Mouse (Mus musculus): ENCODE results near the gene Hist1h3g.
A peak's percentile ranks its signal among the peaks of the same experiment; 100 is the strongest.

Hist1h3g gene

DNA sequence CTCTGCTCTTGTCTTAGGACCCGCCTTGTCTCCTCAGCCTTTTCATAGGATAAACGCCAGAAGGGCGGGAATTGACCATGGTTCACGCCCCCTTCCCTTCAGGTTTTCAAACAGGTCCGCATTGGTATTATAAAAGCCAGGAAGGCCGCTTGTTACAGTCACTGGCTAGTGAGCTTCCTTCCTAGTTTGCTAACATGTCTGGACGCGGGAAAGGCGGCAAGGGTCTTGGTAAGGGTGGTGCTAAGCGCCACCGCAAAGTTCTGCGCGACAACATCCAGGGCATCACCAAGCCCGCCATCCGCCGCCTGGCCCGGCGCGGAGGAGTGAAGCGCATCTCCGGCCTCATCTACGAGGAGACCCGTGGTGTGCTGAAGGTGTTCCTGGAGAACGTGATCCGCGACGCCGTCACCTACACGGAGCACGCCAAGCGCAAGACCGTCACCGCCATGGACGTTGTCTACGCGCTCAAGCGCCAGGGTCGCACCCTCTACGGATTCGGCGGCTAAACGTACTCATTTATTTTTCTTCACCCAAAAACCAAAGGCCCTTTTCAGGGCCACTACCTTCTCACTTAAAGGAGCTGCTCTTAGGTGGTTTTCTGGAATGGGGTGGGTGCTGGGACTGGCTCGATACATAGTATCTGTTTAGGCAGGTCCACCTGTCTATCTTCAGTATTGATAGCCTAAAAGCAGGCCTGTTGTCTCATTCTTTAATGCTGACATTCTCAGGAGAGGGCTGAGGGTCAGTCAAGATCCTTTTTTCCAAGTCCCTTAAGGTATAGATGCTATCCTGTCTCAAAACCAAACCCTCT lies 46.4 kb downstream of the Hist1h3g start, which contains the start of gene Hist1h4d:
TSS of gene Hist1h4d (plus strand) at position 191 of the 811 bp plus-strand sequence.
- peak; percentile 98 for DNase-seq

GRCm38 (mm10) chr13:23582219-23583056 lies 47.2 kb downstream of the Hist1h3g start:
- no peak for DNase-seq

- no peak for DNase-seq
These were observed 48.3 kb downstream of the Hist1h3g start for GRCm38 (mm10) chr13:23583387-23584068.

DNA sequence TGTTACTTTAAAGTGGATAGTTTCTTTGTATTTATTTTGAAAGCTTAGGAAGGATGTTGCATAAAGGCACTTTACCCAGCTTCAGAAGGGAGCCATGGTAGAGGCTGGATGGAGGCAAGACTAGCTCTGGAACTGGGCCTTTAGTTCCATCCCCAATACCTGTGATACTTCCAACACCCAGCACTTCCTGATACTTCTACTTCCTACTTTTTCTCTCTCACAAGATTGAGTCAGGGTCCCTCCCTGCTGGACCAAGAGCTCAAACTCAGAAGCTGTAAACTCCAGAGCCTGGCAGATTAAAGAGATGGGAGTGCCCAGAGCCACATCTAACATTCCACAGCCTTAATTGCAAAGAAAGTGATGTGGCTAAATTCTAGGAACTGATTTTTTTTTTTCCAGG lies 49.1 kb downstream of the Hist1h3g start:
- peak; percentile 33 for DNase-seq

DNA sequence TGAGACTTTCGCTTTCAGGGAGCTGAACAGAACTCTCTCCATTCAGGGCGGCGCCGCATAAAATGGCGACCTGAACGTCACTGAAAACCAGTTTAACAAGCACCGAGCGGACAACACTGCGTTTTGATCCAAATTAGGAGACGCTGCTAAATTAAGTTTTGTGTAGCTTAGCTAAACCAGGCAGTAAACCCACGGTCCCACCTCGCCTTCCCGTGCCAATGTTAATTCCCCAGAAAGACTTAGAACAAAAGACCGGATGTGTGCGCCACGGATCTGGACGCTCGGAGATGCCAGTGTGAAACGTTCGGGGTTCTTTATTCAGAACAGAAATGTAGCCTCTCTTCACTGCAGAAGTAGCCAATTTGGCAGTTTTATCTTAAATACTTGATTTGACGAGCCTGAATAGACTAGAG lies 49.8 kb downstream of the Hist1h3g start:
- DNase-seq: peak; percentile 79
